In the genomic region with DNA sequence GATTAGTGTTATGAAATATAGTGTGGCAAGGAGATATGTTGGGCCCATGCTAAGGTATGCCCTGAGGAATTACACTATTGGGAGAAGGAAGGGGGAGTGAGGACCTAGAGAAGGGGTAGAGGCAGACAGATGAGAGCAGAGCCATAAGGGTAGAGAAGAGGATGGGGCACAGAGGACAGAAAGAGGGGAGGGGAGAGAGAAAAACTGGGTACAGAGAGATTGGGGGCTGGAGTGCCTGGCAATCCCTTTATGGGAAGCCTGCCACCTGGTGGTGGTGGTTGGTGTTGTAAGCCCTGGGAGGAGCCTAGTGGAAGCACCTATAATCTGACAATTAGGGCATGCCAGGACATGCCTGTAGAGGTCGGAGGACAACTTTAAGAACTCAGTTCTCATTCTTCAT, we compare ENCODE assay signal across 9 mouse cellular contexts. TPM values are rescaled to one million over a fixed set of nuclear protein-coding genes. Genes with fewer than 3 reads are reported as not detected.
DNase-seq lines count a peak whose midpoint lies in the region; ATAC-seq and TF ChIP-seq lines count a peak whose summit lies in the region.
"Had no signal": no experiment of that assay in that cellular context is flagged by ENCODE, and none has a peak within 500 bp of the region (broad histone marks: within the 10 kb centered on the region; RNA-seq: fewer than 3 reads in every experiment).

No protein-coding gene starts in this region.

- no peak overlapping the region for H3K9ac ChIP-seq in liver, postnatal 0 days (replicated peaks)
- H3K9ac ChIP-seq in neural tube, embryonic 14.5 days (replicated peaks; ENCODE audit: low read depth, low read length) = no peak overlapping the region
- H3K9ac ChIP-seq in stomach, postnatal 0 days (ENCODE audit: low read length) = no peak overlapping the region

- H3K27ac ChIP-seq in bone marrow, adult 2 months (ENCODE audit: control insufficient read depth, insufficient read depth, low read depth, low read length, poor library complexity) = no peak overlapping the region
- H3K27ac ChIP-seq in liver, postnatal 0 days (ENCODE audit: low read depth) = no peak overlapping the region
- no peak overlapping the region for H3K27ac ChIP-seq in neural tube, embryonic 14.5 days (ENCODE audit: low read depth, low read length)
- no peak overlapping the region for H3K27ac ChIP-seq in stomach, postnatal 0 days (replicated peaks)

- WGBS in bone marrow, adult 2 months = 13% methylated on average over 1 of the region's 1 CpGs
- 25% methylated on average over 1 of the region's 1 CpGs for WGBS in liver, postnatal 0 days (ENCODE audit: insufficient replicate concordance)
- WGBS in neural tube, embryonic 14.5 days = 8% methylated on average over 1 of the region's 1 CpGs
- WGBS in stomach, postnatal 0 days = 18% methylated on average over 1 of the region's 1 CpGs

- TF ChIP-seq POLR2A in bone marrow, adult 2 months (IDR thresholded peaks at IDR 0.05; ENCODE audit: borderline replicate concordance, control insufficient read depth, low read depth, low read length) = no peak

- no peaks in the 10 kb centered on the region for H3K9me3 ChIP-seq in liver, postnatal 0 days (ENCODE audit: low read length)
- no peaks in the 10 kb centered on the region for H3K9me3 ChIP-seq in neural tube, embryonic 14.5 days (ENCODE audit: control insufficient read depth, low read length)
- H3K9me3 ChIP-seq in stomach, postnatal 0 days (ENCODE audit: control insufficient read depth, low read length) = no peaks in the 10 kb centered on the region

- peak; percentile 83 to 91 for DNase-seq in heart, postnatal 14 days
- peak; percentile 76 to 93 for DNase-seq in kidney, postnatal 36 days
- peak; percentile 87 for DNase-seq in liver, postnatal 0 days
- peak; percentile 82 for DNase-seq in stomach, postnatal 0 days (ENCODE audit: low spot score)

- intact Hi-C loops in heart, postnatal 14 days (cut with DNase I) = loop anchor here (1.0 to 5.0 kb wide), 2 partner anchors 162 to 575 kb away; no protein-coding TSS in a partner anchor

- peaks cover 19% of the 10 kb centered on the region for H3K36me3 ChIP-seq in liver, postnatal 0 days (replicated peaks; ENCODE audit: insufficient read depth, low read length)
- H3K36me3 ChIP-seq in neural tube, embryonic 14.5 days (ENCODE audit: control insufficient read depth, insufficient read depth, low read length) = peaks cover 12% of the 10 kb centered on the region; the same call in 1 of the 2 replicates
- H3K36me3 ChIP-seq in stomach, postnatal 0 days (ENCODE audit: control insufficient read depth, insufficient read depth, low read length) = peaks cover 1% of the 10 kb centered on the region

- H3K27me3 ChIP-seq in liver, postnatal 0 days (ENCODE audit: insufficient read depth, low read length) = no peaks in the 10 kb centered on the region
- H3K27me3 ChIP-seq in neural tube, embryonic 14.5 days (ENCODE audit: control insufficient read depth, insufficient read depth, low read length) = no peaks in the 10 kb centered on the region
- no peaks in the 10 kb centered on the region for H3K27me3 ChIP-seq in stomach, postnatal 0 days (ENCODE audit: control insufficient read depth, insufficient read depth, low read length)

- TF ChIP-seq CTCF in bone marrow, adult 2 months (IDR thresholded peaks at IDR 0.05; ENCODE audit: control insufficient read depth, insufficient read depth, low read length) = peak; percentile 84
- TF ChIP-seq CTCF in liver, postnatal 0 days (IDR thresholded peaks at IDR 0.05; ENCODE audit: low read depth) = peak; percentile 86
- peak; percentile 89 for TF ChIP-seq CTCF in stomach, postnatal 0 days (IDR thresholded peaks at IDR 0.05; ENCODE audit: low read depth)

- H3K4me2 ChIP-seq in liver, postnatal 0 days (ENCODE audit: low read depth, low read length) = no peak overlapping the region
- H3K4me2 ChIP-seq in neural tube, embryonic 14.5 days (ENCODE audit: low read depth, low read length) = no peak overlapping the region
- no peak overlapping the region for H3K4me2 ChIP-seq in stomach, postnatal 0 days (replicated peaks; ENCODE audit: low read depth)

- peak; percentile 98 for ATAC-seq in CD4-positive, CD25-positive, alpha-beta regulatory T cell, adult 4 months
- ATAC-seq in erythroid progenitor cell, adult 5-6 weeks (replicated peaks; ENCODE audit: low FRiP score, poor library complexity, severe bottlenecking) = peak; percentile 84
- ATAC-seq in liver, postnatal 0 days = peak; percentile 72
- ATAC-seq in neural tube, embryonic 14.5 days (ENCODE audit: low read depth) = peak; percentile 78; the same call in 1 of the 2 replicates
- ATAC-seq in stomach, postnatal 0 days (ENCODE audit: low FRiP score, low TSS enrichment) = peak; percentile 67

- no peak overlapping the region for H3K4me3 ChIP-seq in bone marrow, adult 2 months (replicated peaks; ENCODE audit: control insufficient read depth, low read depth, low read length)
- no peak overlapping the region for H3K4me3 ChIP-seq in liver, postnatal 0 days (ENCODE audit: low read depth, low read length)
- H3K4me3 ChIP-seq in neural tube, embryonic 14.5 days (ENCODE audit: low read depth, low read length) = no peak overlapping the region
- no peak overlapping the region for H3K4me3 ChIP-seq in stomach, postnatal 0 days (ENCODE audit: low read depth, low read length)
- H3K4me3 ChIP-seq: erythroblast, embryonic 14.5 days had no signal

- no peaks in the 10 kb centered on the region; the same call in 1 of the 2 replicates for H3K4me1 ChIP-seq in bone marrow, adult 2 months (ENCODE audit: control insufficient read depth, insufficient read depth, low read length)
- no peaks in the 10 kb centered on the region for H3K4me1 ChIP-seq in liver, postnatal 0 days (ENCODE audit: insufficient read depth)
- H3K4me1 ChIP-seq in neural tube, embryonic 14.5 days (ENCODE audit: control insufficient read depth, insufficient read depth, low read length) = no peaks in the 10 kb centered on the region
- no peaks in the 10 kb centered on the region for H3K4me1 ChIP-seq in stomach, postnatal 0 days (replicated peaks; ENCODE audit: control insufficient read depth, insufficient read depth)

- TF ChIP-seq EP300 in liver, postnatal 0 days (IDR thresholded peaks at IDR 0.05; ENCODE audit: low read depth) = no peak
- no peak for TF ChIP-seq EP300 in stomach, postnatal 0 days (optimal IDR thresholded peaks at IDR 0.05)

RNA-seq across cellular contexts. Expression of gene Mtmr10, which starts 39.4 kb away (rescaled TPM):
- polyA plus RNA-seq in CD4-positive, CD25-positive, alpha-beta regulatory T cell, adult 4 months (2017; shearing (Covaris generic)) = 1 to 10 TPM; 4.7 to 7.4 TPM
- polyA plus RNA-seq in bone marrow, adult 2 months (2011; ENCODE audit: insufficient read depth, insufficient read length, low replicate concordance, missing spikeins) = 2.0 and 2.2 TPM in 2 replicates
- total RNA-seq in erythroid progenitor cell, adult 5-6 weeks (2015; ENCODE audit: low replicate concordance) = 5.4 and 6.3 TPM in 2 replicates
- total RNA-seq in erythroid progenitor cell, adult 5-6 weeks (2017; ENCODE audit: low replicate concordance) = 1.6 and 2.6 TPM in 2 replicates
- 10 to 100 TPM; 13.1 to 15.0 TPM for total RNA-seq in heart, postnatal 14 days (2021)
- 5.2 and 6.9 TPM in 2 replicates for polyA plus RNA-seq in liver, postnatal 0 days (2015; fragmentation: Nextera tagmentation; extraction: Ambion mirVana)
- 17.7 and 20.7 TPM in 2 replicates for polyA plus RNA-seq in neural tube, embryonic 14.5 days (2014; fragmentation: Nextera tagmentation; extraction: Ambion mirVana)
- polyA plus RNA-seq in stomach, postnatal 0 days (2015; fragmentation: Nextera tagmentation; extraction: Ambion mirVana) = 5.3 and 5.4 TPM in 2 replicates

RNA-seq across cellular contexts. Expression of gene Fan1, which starts 47.0 kb away (rescaled TPM):
- 1 to 10 TPM; 3.7 to 7.1 TPM for polyA plus RNA-seq in CD4-positive, CD25-positive, alpha-beta regulatory T cell, adult 4 months (2017; shearing (Covaris generic))
- polyA plus RNA-seq in bone marrow, adult 2 months (2011; ENCODE audit: insufficient read depth, insufficient read length, low replicate concordance, missing spikeins) = 1.2 and 1.7 TPM in 2 replicates
- total RNA-seq in erythroid progenitor cell, adult 5-6 weeks (2015; ENCODE audit: low replicate concordance) = 1.1 and 1.3 TPM in 2 replicates
- 2.1 and 3.6 TPM in 2 replicates for total RNA-seq in erythroid progenitor cell, adult 5-6 weeks (2017; ENCODE audit: low replicate concordance)
- 1 to 10 TPM; 6.7 to 7.7 TPM for total RNA-seq in heart, postnatal 14 days (2021)
- polyA plus RNA-seq in liver, postnatal 0 days (2015; fragmentation: Nextera tagmentation; extraction: Ambion mirVana) = 1.5 and 1.6 TPM in 2 replicates
- 6.4 and 6.5 TPM in 2 replicates for polyA plus RNA-seq in neural tube, embryonic 14.5 days (2014; fragmentation: Nextera tagmentation; extraction: Ambion mirVana)
- polyA plus RNA-seq in stomach, postnatal 0 days (2015; fragmentation: Nextera tagmentation; extraction: Ambion mirVana) = 2.7 and 2.9 TPM in 2 replicates
